9 mouse cellular contexts compared by ENCODE assay signal in the genomic region with DNA sequence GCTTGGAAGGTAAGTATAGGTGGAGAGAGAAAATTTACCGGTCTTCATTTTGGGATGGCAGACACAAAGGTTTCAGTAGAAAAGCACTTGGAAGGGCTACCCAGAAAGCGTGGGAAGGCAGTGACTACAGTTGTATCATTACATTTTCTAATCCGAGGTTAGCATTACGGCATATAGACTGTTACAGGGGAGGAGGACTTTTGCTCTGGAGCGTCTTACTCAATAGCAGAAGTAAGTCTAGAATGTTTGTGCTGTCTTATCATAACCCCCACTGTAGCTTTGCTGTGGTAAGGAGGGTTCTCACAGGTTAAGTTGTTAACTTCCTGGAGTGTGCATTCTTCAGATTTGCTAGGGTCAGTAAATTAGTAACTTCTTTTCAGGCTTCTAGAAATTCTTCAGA. TPM values are rescaled to one million over a fixed set of nuclear protein-coding genes. Genes with fewer than 3 reads are reported as not detected.
DNase-seq lines count a peak whose midpoint lies in the region; ATAC-seq lines count a peak whose summit lies in the region.
"Had no signal": no experiment of that assay in that cellular context is flagged by ENCODE, and none has a peak within 500 bp of the region (broad histone marks: within the 10 kb centered on the region; RNA-seq: fewer than 3 reads in every experiment).

No protein-coding gene starts in this region.

- H3K27ac ChIP-seq in embryonic facial prominence, embryonic 12.5 days = no peak overlapping the region
- H3K27ac ChIP-seq in embryonic facial prominence, embryonic 10.5 days (replicated peaks) = no peak overlapping the region
- no peak overlapping the region for H3K27ac ChIP-seq in lung, embryonic 16.5 days (ENCODE audit: low read length)
- peak overlapping the region; percentile 50 for H3K27ac ChIP-seq in intestine, embryonic 16.5 days (ENCODE audit: low read length)
- no peak overlapping the region for H3K27ac ChIP-seq in neural tube, embryonic 15.5 days (replicated peaks)

- no peak overlapping the region for H3K4me3 ChIP-seq in embryonic facial prominence, embryonic 12.5 days
- no peak overlapping the region for H3K4me3 ChIP-seq in embryonic facial prominence, embryonic 10.5 days
- H3K4me3 ChIP-seq in lung, embryonic 16.5 days (ENCODE audit: low read length) = peak overlapping the region; percentile 63
- H3K4me3 ChIP-seq in intestine, embryonic 16.5 days (ENCODE audit: low read length) = no peak overlapping the region
- H3K4me3 ChIP-seq in neural tube, embryonic 15.5 days (replicated peaks) = no peak overlapping the region

- H3K9me3 ChIP-seq in embryonic facial prominence, embryonic 12.5 days = no peaks in the 10 kb centered on the region
- no peaks in the 10 kb centered on the region for H3K9me3 ChIP-seq in embryonic facial prominence, embryonic 10.5 days
- H3K9me3 ChIP-seq in lung, embryonic 16.5 days (ENCODE audit: control insufficient read depth, low read length) = no peaks in the 10 kb centered on the region
- no peaks in the 10 kb centered on the region for H3K9me3 ChIP-seq in intestine, embryonic 16.5 days (ENCODE audit: control insufficient read depth, low read length)
- H3K9me3 ChIP-seq in neural tube, embryonic 15.5 days (replicated peaks) = no peaks in the 10 kb centered on the region

- DNase-seq in embryonic facial prominence, embryonic 10.5 days (ENCODE audit: low spot score) = no peak
- DNase-seq in lung, postnatal 14 days = no peak
- DNase-seq in urinary bladder, postnatal 14 days (ENCODE audit: low spot score) = no peak
- no peak for DNase-seq in adrenal gland, postnatal 4 days (ENCODE audit: low spot score in 2 of 2)

- no peak overlapping the region for H3K9ac ChIP-seq in embryonic facial prominence, embryonic 12.5 days
- no peak overlapping the region for H3K9ac ChIP-seq in lung, embryonic 16.5 days (ENCODE audit: low read length)
- H3K9ac ChIP-seq in intestine, embryonic 16.5 days (ENCODE audit: low read depth, low read length) = no peak overlapping the region
- H3K9ac ChIP-seq in neural tube, embryonic 15.5 days (replicated peaks) = no peak overlapping the region

- ATAC-seq in embryonic facial prominence, embryonic 12.5 days (ENCODE audit: insufficient number of reproducible peaks, insufficient read depth, low FRiP score, low TSS enrichment) = no peak
- no peak for ATAC-seq in lung, embryonic 16.5 days (ENCODE audit: low read depth)
- peak; percentile 31 for ATAC-seq in intestine, embryonic 16.5 days
- no peak for ATAC-seq in neural tube, embryonic 15.5 days (ENCODE audit: low FRiP score)
- ATAC-seq: activated CD4-positive, CD25-positive, alpha-beta regulatory T cell, adult 4 months had no signal

- 65% methylated on average over 5 of the region's 5 CpGs for WGBS in embryonic facial prominence, embryonic 12.5 days
- 71% methylated on average over 5 of the region's 5 CpGs for WGBS in embryonic facial prominence, embryonic 10.5 days
- WGBS in lung, embryonic 16.5 days = 57% methylated on average over 5 of the region's 5 CpGs
- WGBS in intestine, embryonic 16.5 days = 61% methylated on average over 5 of the region's 5 CpGs
- WGBS in neural tube, embryonic 15.5 days = 67% methylated on average over 5 of the region's 5 CpGs

- no peaks in the 10 kb centered on the region for H3K27me3 ChIP-seq in embryonic facial prominence, embryonic 12.5 days
- H3K27me3 ChIP-seq in embryonic facial prominence, embryonic 10.5 days (replicated peaks; ENCODE audit: low read depth, poor library complexity, severe bottlenecking) = peaks cover 27% of the 10 kb centered on the region
- H3K27me3 ChIP-seq in lung, embryonic 16.5 days (ENCODE audit: control insufficient read depth, insufficient read depth, low read depth, low read length) = no peaks in the 10 kb centered on the region
- H3K27me3 ChIP-seq in intestine, embryonic 16.5 days (replicated peaks; ENCODE audit: control insufficient read depth, insufficient read depth, low read length) = no peaks in the 10 kb centered on the region
- H3K27me3 ChIP-seq in neural tube, embryonic 15.5 days (replicated peaks) = no peaks in the 10 kb centered on the region

- no peaks in the 10 kb centered on the region for H3K36me3 ChIP-seq in embryonic facial prominence, embryonic 12.5 days
- H3K36me3 ChIP-seq in embryonic facial prominence, embryonic 10.5 days (replicated peaks) = no peaks in the 10 kb centered on the region
- H3K36me3 ChIP-seq in lung, embryonic 16.5 days (ENCODE audit: control insufficient read depth, insufficient read depth, low read length) = peaks cover 2% of the 10 kb centered on the region; the same call in 1 of the 2 replicates
- H3K36me3 ChIP-seq in intestine, embryonic 16.5 days (ENCODE audit: control insufficient read depth, insufficient read depth, low read length) = no peaks in the 10 kb centered on the region
- H3K36me3 ChIP-seq in neural tube, embryonic 15.5 days = no peaks in the 10 kb centered on the region

- peaks cover 16% of the 10 kb centered on the region; the same call in 1 of the 2 replicates for H3K4me1 ChIP-seq in embryonic facial prominence, embryonic 12.5 days
- peaks cover 38% of the 10 kb centered on the region for H3K4me1 ChIP-seq in embryonic facial prominence, embryonic 10.5 days
- peaks cover 16% of the 10 kb centered on the region for H3K4me1 ChIP-seq in lung, embryonic 16.5 days (replicated peaks; ENCODE audit: control insufficient read depth, insufficient read depth, low read length)
- H3K4me1 ChIP-seq in intestine, embryonic 16.5 days (ENCODE audit: control insufficient read depth, insufficient read depth, low read length) = peaks cover 11% of the 10 kb centered on the region
- H3K4me1 ChIP-seq in neural tube, embryonic 15.5 days = peaks cover 43% of the 10 kb centered on the region

- H3K4me2 ChIP-seq in embryonic facial prominence, embryonic 12.5 days (replicated peaks) = peak overlapping the region; percentile 73
- peak overlapping the region; percentile 93 for H3K4me2 ChIP-seq in lung, embryonic 16.5 days (ENCODE audit: low read depth, low read length)
- H3K4me2 ChIP-seq in intestine, embryonic 16.5 days (ENCODE audit: low read depth, low read length) = peak overlapping the region; percentile 89
- H3K4me2 ChIP-seq in neural tube, embryonic 15.5 days = peak overlapping the region; percentile 85

RNA-seq across cellular contexts. Expression of a gene that starts 2.2 kb away (rescaled TPM):
- polyA plus RNA-seq in embryonic facial prominence, embryonic 12.5 days (2016; fragmentation: Nextera tagmentation; extraction: Ambion mirVana) = 14.0 and 17.8 TPM in 2 replicates
- 6.3 and 8.3 TPM in 2 replicates for polyA plus RNA-seq in embryonic facial prominence, embryonic 10.5 days (2016; fragmentation: Nextera tagmentation; extraction: Ambion mirVana)
- 3.0 and 3.2 TPM in 2 replicates for polyA plus RNA-seq in lung, embryonic 16.5 days (2015; fragmentation: Nextera tagmentation; extraction: Ambion mirVana)
- polyA plus RNA-seq in intestine, embryonic 16.5 days (2015; fragmentation: Nextera tagmentation; extraction: Ambion mirVana) = 2.1 and 2.2 TPM in 2 replicates
- polyA plus RNA-seq in neural tube, embryonic 15.5 days (2015; fragmentation: Nextera tagmentation; extraction: Ambion mirVana) = 15.1 and 22.5 TPM in 2 replicates
- total RNA-seq in adrenal gland, postnatal 4 days (2021) = 10 to 100 TPM; 16.0 to 18.8 TPM

RNA-seq across cellular contexts. Expression of a gene that starts 43.1 kb away (rescaled TPM):
- polyA plus RNA-seq in embryonic facial prominence, embryonic 12.5 days (2016; fragmentation: Nextera tagmentation; extraction: Ambion mirVana) = not detected in 2 replicates
- not detected in 2 replicates for polyA plus RNA-seq in embryonic facial prominence, embryonic 10.5 days (2016; fragmentation: Nextera tagmentation; extraction: Ambion mirVana)
- 1.3 and 4.4 TPM in 2 replicates for polyA plus RNA-seq in lung, embryonic 16.5 days (2015; fragmentation: Nextera tagmentation; extraction: Ambion mirVana)
- 1.1 and 1.4 TPM in 2 replicates for polyA plus RNA-seq in intestine, embryonic 16.5 days (2015; fragmentation: Nextera tagmentation; extraction: Ambion mirVana)
- polyA plus RNA-seq in neural tube, embryonic 15.5 days (2015; fragmentation: Nextera tagmentation; extraction: Ambion mirVana) = 0.22 TPM in 1 of 2 replicates, not detected in the other
- total RNA-seq in adrenal gland, postnatal 4 days (2021) = 10 to 100 TPM in 1 of 2 experiments, 1 to 10 TPM in 1; 1.1 to 11.4 TPM
- polyA plus RNA-seq: activated CD4-positive, CD25-positive, alpha-beta regulatory T cell, adult 4 months had no signal

RNA-seq across cellular contexts. Expression of a gene that starts 43.3 kb away (rescaled TPM):
- polyA plus RNA-seq in embryonic facial prominence, embryonic 12.5 days (2016; fragmentation: Nextera tagmentation; extraction: Ambion mirVana) = 196 and 198 TPM in 2 replicates
- polyA plus RNA-seq in embryonic facial prominence, embryonic 10.5 days (2016; fragmentation: Nextera tagmentation; extraction: Ambion mirVana) = 200 and 214 TPM in 2 replicates
- polyA plus RNA-seq in lung, embryonic 16.5 days (2015; fragmentation: Nextera tagmentation; extraction: Ambion mirVana) = 178 and 188 TPM in 2 replicates
- 187 and 215 TPM in 2 replicates for polyA plus RNA-seq in intestine, embryonic 16.5 days (2015; fragmentation: Nextera tagmentation; extraction: Ambion mirVana)
- polyA plus RNA-seq in neural tube, embryonic 15.5 days (2015; fragmentation: Nextera tagmentation; extraction: Ambion mirVana) = 296 and 297 TPM in 2 replicates
- total RNA-seq in adrenal gland, postnatal 4 days (2021) = 100 to 1,000 TPM; 233 to 238 TPM
